Mouse (Mus musculus): ENCODE measurements at regions not wholly inside any gene's neighbourhood (a gene's known extent, or its start where the extent isn't known, plus 50 kb on each side); places are given as distances from the start of the nearest gene placed in this dataset.

DNA sequence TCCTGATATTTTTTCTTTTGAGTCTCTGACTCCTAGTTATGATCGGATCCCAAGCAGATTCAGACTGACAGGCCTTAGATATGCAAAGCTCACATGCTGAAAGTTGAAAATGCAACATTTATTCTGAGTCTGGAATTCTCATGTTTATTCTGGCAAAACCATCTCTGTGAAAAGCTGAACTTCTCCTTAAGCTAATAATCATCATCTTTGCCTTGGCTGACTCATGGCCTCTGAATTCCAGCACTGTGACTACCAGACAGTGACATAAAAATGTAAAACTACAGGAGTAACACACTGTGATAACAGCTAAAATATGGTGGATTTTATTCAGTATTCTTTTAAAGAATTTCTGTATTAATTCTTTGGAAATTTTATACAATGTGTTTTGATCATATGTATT, 680.4 kb upstream of the Lrrc4c start:
- H3K36me3 ChIP-seq (ENCODE audit: control insufficient read depth, insufficient read depth, low read length), result no peaks in the 10 kb centered on the region
- no peak overlapping the region for H3K4me2 ChIP-seq (ENCODE audit: low read length)
- DNase-seq (ENCODE audit: low spot score) (no peak), ATAC-seq (replicated peaks; ENCODE audit: low FRiP score, low TSS enrichment, low read depth) (no peak)
- no peaks in the 10 kb centered on the region for H3K4me1 ChIP-seq (replicated peaks; ENCODE audit: control insufficient read depth, insufficient read depth, low read length)
- H3K4me3 ChIP-seq (ENCODE audit: low read depth, low read length), result no peak overlapping the region
- no peaks in the 10 kb centered on the region for H3K27me3 ChIP-seq (replicated peaks; ENCODE audit: control insufficient read depth, insufficient read depth, low read length)
- H3K27ac ChIP-seq (ENCODE audit: low read depth), result no peak overlapping the region
- no peaks in the 10 kb centered on the region for H3K9me3 ChIP-seq (ENCODE audit: control insufficient read depth, low read length)
- H3K9ac ChIP-seq (ENCODE audit: low read length), result no peak overlapping the region
- WGBS, result 85% methylated on average over 1 of the region's 1 CpGs

DNA sequence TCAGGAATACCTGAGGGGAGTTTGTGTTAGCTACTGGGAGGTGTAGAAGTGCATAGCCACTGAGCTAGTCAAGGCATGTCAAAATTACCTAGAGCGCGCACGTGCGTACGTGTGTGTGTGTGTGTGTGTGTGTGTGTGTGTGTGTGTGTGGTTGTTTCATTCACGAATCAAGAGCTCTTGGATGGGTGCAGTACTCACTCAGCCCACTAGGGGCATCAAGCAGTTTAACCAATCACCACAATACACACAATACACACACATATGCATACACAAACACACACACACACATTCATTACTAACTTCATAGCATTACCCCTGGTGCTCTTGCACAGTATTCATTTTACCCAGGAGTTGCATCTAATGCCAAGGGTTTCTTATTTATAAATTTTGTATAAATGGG, 643.6 kb upstream of the Lrrc4c start:
- DNase-seq (ENCODE audit: low spot score), result no peak
- no peaks in the 10 kb centered on the region for H3K36me3 ChIP-seq (ENCODE audit: control insufficient read depth, insufficient read depth, low read length)
- no peaks in the 10 kb centered on the region for H3K9me3 ChIP-seq (ENCODE audit: control insufficient read depth, low read length)
- no peak overlapping the region for H3K9ac ChIP-seq (ENCODE audit: low read length)
- H3K4me2 ChIP-seq (ENCODE audit: low read length), result no peak overlapping the region
- H3K4me3 ChIP-seq (ENCODE audit: low read depth, low read length), result no peak overlapping the region
- H3K27ac ChIP-seq (ENCODE audit: low read depth), result no peak overlapping the region
- no peaks in the 10 kb centered on the region for H3K27me3 ChIP-seq (replicated peaks; ENCODE audit: control insufficient read depth, insufficient read depth, low read length)
- no peaks in the 10 kb centered on the region for H3K4me1 ChIP-seq (replicated peaks; ENCODE audit: control insufficient read depth, insufficient read depth, low read length)
- 82% methylated on average over 6 of the region's 6 CpGs for WGBS
- ATAC-seq (replicated peaks; ENCODE audit: low FRiP score, low TSS enrichment, low read depth), result no peak

DNA sequence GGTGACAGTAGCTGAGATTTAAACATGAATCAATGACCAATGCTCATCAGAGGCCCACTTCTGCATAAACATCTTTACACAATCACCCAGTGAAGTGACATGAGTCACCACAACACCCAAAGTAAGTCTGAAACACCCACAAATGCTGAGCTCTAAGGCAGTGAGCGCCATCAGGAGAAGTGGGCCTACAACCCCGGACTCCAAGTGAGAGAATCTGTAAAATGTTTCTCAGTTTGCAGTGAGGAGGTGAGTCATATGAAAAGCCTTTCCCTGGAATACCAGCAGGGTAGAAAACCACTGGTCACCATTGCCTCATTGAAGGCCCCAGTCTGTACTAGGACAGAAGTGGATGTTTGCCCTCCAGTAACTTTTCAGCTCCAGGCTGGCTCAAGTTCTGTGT, 602.6 kb upstream of the Lrrc4c start:
- WGBS, result 86% methylated on average over 2 of the region's 2 CpGs
- ATAC-seq (replicated peaks; ENCODE audit: low FRiP score, low TSS enrichment, low read depth), result no peak
- H3K36me3 ChIP-seq (ENCODE audit: control insufficient read depth, insufficient read depth, low read length), result no peaks in the 10 kb centered on the region
- H3K9ac ChIP-seq (ENCODE audit: low read length), result no peak overlapping the region
- H3K27ac ChIP-seq (ENCODE audit: low read depth), result no peak overlapping the region
- no peaks in the 10 kb centered on the region for H3K4me1 ChIP-seq (replicated peaks; ENCODE audit: control insufficient read depth, insufficient read depth, low read length)
- H3K27me3 ChIP-seq (replicated peaks; ENCODE audit: control insufficient read depth, insufficient read depth, low read length), result no peaks in the 10 kb centered on the region
- H3K4me2 ChIP-seq (ENCODE audit: low read length), result no peak overlapping the region
- DNase-seq (ENCODE audit: low spot score), result no peak
- no peaks in the 10 kb centered on the region for H3K9me3 ChIP-seq (ENCODE audit: control insufficient read depth, low read length)
- no peak overlapping the region for H3K4me3 ChIP-seq (ENCODE audit: low read depth, low read length)

Measured in intestine, embryonic 14.5 days (tissue).